9 mouse cellular contexts compared by ENCODE assay signal in the genomic region with DNA sequence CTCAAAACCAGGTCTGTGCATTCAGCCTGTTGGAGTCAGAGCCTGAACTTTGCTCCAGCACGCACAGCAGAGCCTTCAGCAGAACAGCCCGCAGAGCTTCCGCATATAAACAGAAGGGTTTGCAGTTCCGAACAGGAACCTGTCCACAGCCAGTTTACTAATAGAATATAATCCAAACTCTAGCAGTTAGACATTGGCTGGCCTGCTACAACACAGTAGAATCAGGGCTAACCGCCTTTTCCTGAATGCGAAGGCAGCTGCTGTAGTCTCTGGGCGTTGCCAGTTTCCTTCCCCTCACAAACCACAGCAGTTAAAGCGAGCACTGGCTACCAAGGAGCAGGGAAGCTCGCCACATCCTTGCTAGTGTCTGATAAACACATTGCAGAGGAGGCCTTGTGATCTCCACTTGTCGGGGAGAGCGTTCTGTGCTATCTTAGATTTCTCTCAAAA. TPM values are rescaled to one million over a fixed set of nuclear protein-coding genes. Genes with fewer than 3 reads are reported as not detected.
DNase-seq lines count a peak whose midpoint lies in the region; ATAC-seq lines count a peak whose summit lies in the region.
"Had no signal": no experiment of that assay in that cellular context is flagged by ENCODE, and none has a peak within 500 bp of the region (broad histone marks: within the 10 kb centered on the region; RNA-seq: fewer than 3 reads in every experiment).

No protein-coding gene starts in this region.

- H3K36me3 ChIP-seq in kidney, embryonic 15.5 days = no peaks in the 10 kb centered on the region
- H3K36me3 ChIP-seq in macrophage (ENCODE audit: inconsistent target) = no peaks in the 10 kb centered on the region
- H3K36me3 ChIP-seq: hindbrain, embryonic 15.5 days had no signal

- H3K79me2 ChIP-seq in macrophage (ENCODE audit: inconsistent target) = no peaks in the 10 kb centered on the region

- no peaks in the 10 kb centered on the region for H3K9me3 ChIP-seq in kidney, embryonic 15.5 days (replicated peaks)
- H3K9me3 ChIP-seq: hindbrain, embryonic 15.5 days had no signal

- DNase-seq in kidney, adult 11 months = peak; percentile 18
- peak; percentile 80 for DNase-seq in thymus, postnatal 25 days
- DNase-seq in layer of hippocampus, postnatal 14 days (ENCODE audit: low spot score in 2 of 2) = no peak
- DNase-seq in frontal cortex, adult 2 months (ENCODE audit: extremely low spot score in 1 of 2, low spot score in 1 of 2) = no peak
- no peak for DNase-seq in left cerebral cortex, postnatal 36 days (ENCODE audit: low spot score in 2 of 2)

- 78% methylated on average over 11 of the region's 11 CpGs for WGBS in kidney, embryonic 15.5 days
- 2% methylated on average over 10 of the region's 11 CpGs for WGBS in macrophage (ENCODE audit: missing documents)

- H3K4me3 ChIP-seq in kidney, embryonic 15.5 days (replicated peaks) = no peak overlapping the region
- no peak overlapping the region for H3K4me3 ChIP-seq in macrophage (ENCODE audit: inconsistent target)
- H3K4me3 ChIP-seq: hindbrain, embryonic 15.5 days had no signal

- H3K4me1 ChIP-seq in kidney, embryonic 15.5 days = no peaks in the 10 kb centered on the region
- H3K4me1 ChIP-seq: hindbrain, embryonic 15.5 days had no signal

- H3K27ac ChIP-seq in kidney, embryonic 15.5 days = no peak overlapping the region
- H3K27ac ChIP-seq in macrophage = peak overlapping the region; percentile 98
- H3K27ac ChIP-seq: hindbrain, embryonic 15.5 days had no signal

- no peak overlapping the region for H3K4me2 ChIP-seq in kidney, embryonic 15.5 days
- H3K4me2 ChIP-seq: hindbrain, embryonic 15.5 days had no signal

- no peak for ATAC-seq in kidney, embryonic 15.5 days (replicated peaks; ENCODE audit: low FRiP score)
- ATAC-seq in hematopoietic stem cell, adult 5-6 weeks (replicated peaks in 1 of 2; ENCODE audit: insufficient read depth in 1 of 2, low FRiP score in 2 of 2, low TSS enrichment in 1 of 2, low read depth in 1 of 2, poor library complexity in 2 of 2, severe bottlenecking in 2 of 2) = peak; percentile 89 to 92

- no peak overlapping the region for H3K9ac ChIP-seq in kidney, embryonic 15.5 days
- H3K9ac ChIP-seq: hindbrain, embryonic 15.5 days had no signal

- intact Hi-C loops in left cerebral cortex, postnatal 36 days (cut with DNase I) = no loop called here

- H3K27me3 ChIP-seq in kidney, embryonic 15.5 days = no peaks in the 10 kb centered on the region
- H3K27me3 ChIP-seq: hindbrain, embryonic 15.5 days had no signal

RNA-seq across cellular contexts. Expression of a gene that starts 39.4 kb away (rescaled TPM):
- polyA plus RNA-seq in kidney, embryonic 15.5 days (2015; fragmentation: Nextera tagmentation; extraction: Ambion mirVana) = 40.6 and 46.4 TPM in 2 replicates
- 23.6 and 37.3 TPM in 2 replicates for total RNA-seq in hematopoietic stem cell, adult 5-6 weeks (2017)
- total RNA-seq in macrophage (2018; cell fraction: chromatin; rRNA removed) = 100 to 1,000 TPM in 2 of 26 experiments, 10 to 100 TPM in 24; 19.6 to 131 (median 50.2) TPM
- total RNA-seq in macrophage (2018; cell fraction: cytosol; rRNA removed) = 10 to 100 TPM; 12.2 to 33.3 (median 22.4) TPM
- 10 to 100 TPM; 18.5 to 56.1 (median 28.7) TPM for total RNA-seq in macrophage (2018; cell fraction: nucleus; rRNA removed)
- polyA plus RNA-seq in macrophage (2018) = 10.3 to 26.7 TPM (median 23.7 TPM) in 3 replicates
- 10 to 100 TPM; 61.7 to 66.1 TPM for total RNA-seq in layer of hippocampus, postnatal 14 days (2021)
- 55.4 and 62.0 TPM in 2 replicates for polyA plus RNA-seq in frontal cortex, adult 2 months (2012; rRNA removed)
- total RNA-seq in left cerebral cortex, postnatal 36 days (2021) = 10 to 100 TPM; 60.9 to 67.5 TPM

Comparison
In these comparisons a context has a peak if more than half of its experiments do, and no peak if none do; other contexts are left out.
1. DNase-seq: peak in kidney, adult 11 months (single experiment) and thymus, postnatal 25 days (single experiment); none in layer of hippocampus, postnatal 14 days (0 of 2), frontal cortex, adult 2 months (0 of 2) and left cerebral cortex, postnatal 36 days (0 of 2).